Mouse (Mus musculus): ENCODE measurements at regions not wholly inside any gene's neighbourhood (a gene's known extent, or its start where the extent isn't known, plus 50 kb on each side); places are given as distances from the start of the nearest gene placed in this dataset.

GRCm38 (mm10) chr3:57918913-57919312 is 71.0 kb upstream of the Pfn2 start:
- H3K27ac ChIP-seq (ENCODE audit: insufficient read depth, low read depth, low read length, poor library complexity, severe bottlenecking), result no peak overlapping the region
- no peaks in the 10 kb centered on the region for H3K4me1 ChIP-seq (ENCODE audit: control insufficient read depth in 2 of 2, insufficient read depth in 2 of 2, low read length in 2 of 2, poor library complexity in 1 of 2)
- in situ Hi-C loops (cut with MboI; ENCODE audit: low sequenced_read_pairs in 2 of 2, unreplicated experiment in 2 of 2), result no loop called here
- H3K4me3 ChIP-seq (ENCODE audit: insufficient read depth in 1 of 2, low read depth in 1 of 2, low read length in 2 of 2, poor library complexity in 1 of 2, severe bottlenecking in 1 of 2), result no peak overlapping the region
- no peak overlapping the region for H3K9ac ChIP-seq (ENCODE audit: insufficient read depth, low read depth, low read length, poor library complexity, severe bottlenecking)
- TF ChIP-seq CHD2 (IDR thresholded peaks at IDR 0.05; ENCODE audit: low read depth, low read length) (no peak), ZNF384 (IDR thresholded peaks at IDR 0.05; ENCODE audit: low read depth, low read length) (no peak), HCFC1 (IDR thresholded peaks at IDR 0.05; ENCODE audit: borderline replicate concordance, insufficient read depth, low read length) (no peak), MAFK (IDR thresholded peaks at IDR 0.05; ENCODE audit: insufficient read depth, low read depth, low read length) (no peak), ZC3H11A (IDR thresholded peaks at IDR 0.05; ENCODE audit: borderline replicate concordance, low read depth, low read length) (no peak)
- no peak for DNase-seq (ENCODE audit: low read depth, low spot score)
- H3K9me3 ChIP-seq (ENCODE audit: control insufficient read depth, insufficient read depth, low read depth, low read length), result no peaks in the 10 kb centered on the region
- H3K36me3 ChIP-seq (ENCODE audit: control insufficient read depth, insufficient read depth, low read length, poor library complexity, severe bottlenecking), result no peaks in the 10 kb centered on the region

GRCm38 (mm10) chr3:57919390-57920089 is 71.7 kb upstream of the Pfn2 start:
- H3K9me3 ChIP-seq (ENCODE audit: control insufficient read depth, insufficient read depth, low read depth, low read length), result no peaks in the 10 kb centered on the region
- H3K27ac ChIP-seq (ENCODE audit: insufficient read depth, low read depth, low read length, poor library complexity, severe bottlenecking), result no peak overlapping the region
- no peak overlapping the region for H3K4me3 ChIP-seq (ENCODE audit: insufficient read depth in 1 of 2, low read depth in 1 of 2, low read length in 2 of 2, poor library complexity in 1 of 2, severe bottlenecking in 1 of 2)
- no peaks in the 10 kb centered on the region for H3K4me1 ChIP-seq (ENCODE audit: control insufficient read depth in 2 of 2, insufficient read depth in 2 of 2, low read length in 2 of 2, poor library complexity in 1 of 2)
- no peak for DNase-seq (ENCODE audit: low read depth, low spot score)
- H3K36me3 ChIP-seq (ENCODE audit: control insufficient read depth, insufficient read depth, low read length, poor library complexity, severe bottlenecking), result no peaks in the 10 kb centered on the region
- in situ Hi-C loops (cut with MboI; ENCODE audit: low sequenced_read_pairs in 2 of 2, unreplicated experiment in 2 of 2), result no loop called here
- TF ChIP-seq HCFC1 (IDR thresholded peaks at IDR 0.05; ENCODE audit: borderline replicate concordance, insufficient read depth, low read length) (no peak), ZC3H11A (IDR thresholded peaks at IDR 0.05; ENCODE audit: borderline replicate concordance, low read depth, low read length) (no peak), CHD2 (IDR thresholded peaks at IDR 0.05; ENCODE audit: low read depth, low read length) (no peak), MAFK (IDR thresholded peaks at IDR 0.05; ENCODE audit: insufficient read depth, low read depth, low read length) (no peak), ZNF384 (IDR thresholded peaks at IDR 0.05; ENCODE audit: low read depth, low read length) (no peak)
- no peak overlapping the region for H3K9ac ChIP-seq (ENCODE audit: insufficient read depth, low read depth, low read length, poor library complexity, severe bottlenecking)

GRCm38 (mm10) chr3:57920090-57920432 is 72.2 kb upstream of the Pfn2 start:
- no peaks in the 10 kb centered on the region for H3K4me1 ChIP-seq (ENCODE audit: control insufficient read depth in 2 of 2, insufficient read depth in 2 of 2, low read length in 2 of 2, poor library complexity in 1 of 2)
- no peak for TF ChIP-seq CHD2 (IDR thresholded peaks at IDR 0.05; ENCODE audit: low read depth, low read length)
- no peak for TF ChIP-seq HCFC1 (IDR thresholded peaks at IDR 0.05; ENCODE audit: borderline replicate concordance, insufficient read depth, low read length)
- TF ChIP-seq ZC3H11A (IDR thresholded peaks at IDR 0.05; ENCODE audit: borderline replicate concordance, low read depth, low read length), result no peak
- TF ChIP-seq ZNF384 (IDR thresholded peaks at IDR 0.05; ENCODE audit: low read depth, low read length), result no peak
- TF ChIP-seq MAFK (IDR thresholded peaks at IDR 0.05; ENCODE audit: insufficient read depth, low read depth, low read length), result no peak
- H3K4me3 ChIP-seq (ENCODE audit: insufficient read depth in 1 of 2, low read depth in 1 of 2, low read length in 2 of 2, poor library complexity in 1 of 2, severe bottlenecking in 1 of 2), result no peak overlapping the region
- no peaks in the 10 kb centered on the region for H3K9me3 ChIP-seq (ENCODE audit: control insufficient read depth, insufficient read depth, low read depth, low read length)
- H3K9ac ChIP-seq (ENCODE audit: insufficient read depth, low read depth, low read length, poor library complexity, severe bottlenecking), result no peak overlapping the region
- DNase-seq (ENCODE audit: low read depth, low spot score), result no peak
- no peaks in the 10 kb centered on the region for H3K36me3 ChIP-seq (ENCODE audit: control insufficient read depth, insufficient read depth, low read length, poor library complexity, severe bottlenecking)
- in situ Hi-C loops (cut with MboI; ENCODE audit: low sequenced_read_pairs in 2 of 2, unreplicated experiment in 2 of 2), result no loop called here
- no peak overlapping the region for H3K27ac ChIP-seq (ENCODE audit: insufficient read depth, low read depth, low read length, poor library complexity, severe bottlenecking)

- no peaks in the 10 kb centered on the region for H3K4me1 ChIP-seq (ENCODE audit: control insufficient read depth in 2 of 2, insufficient read depth in 2 of 2, low read length in 2 of 2, poor library complexity in 1 of 2)
- no peaks in the 10 kb centered on the region for H3K36me3 ChIP-seq (ENCODE audit: control insufficient read depth, insufficient read depth, low read length, poor library complexity, severe bottlenecking)
- H3K4me3 ChIP-seq (ENCODE audit: insufficient read depth in 1 of 2, low read depth in 1 of 2, low read length in 2 of 2, poor library complexity in 1 of 2, severe bottlenecking in 1 of 2), result no peak overlapping the region
- H3K9me3 ChIP-seq (ENCODE audit: control insufficient read depth, insufficient read depth, low read depth, low read length), result no peaks in the 10 kb centered on the region
- H3K9ac ChIP-seq (ENCODE audit: insufficient read depth, low read depth, low read length, poor library complexity, severe bottlenecking), result no peak overlapping the region
- TF ChIP-seq ZC3H11A (IDR thresholded peaks at IDR 0.05; ENCODE audit: borderline replicate concordance, low read depth, low read length) (no peak), HCFC1 (IDR thresholded peaks at IDR 0.05; ENCODE audit: borderline replicate concordance, insufficient read depth, low read length) (no peak), MAFK (IDR thresholded peaks at IDR 0.05; ENCODE audit: insufficient read depth, low read depth, low read length) (no peak), CHD2 (IDR thresholded peaks at IDR 0.05; ENCODE audit: low read depth, low read length) (no peak), ZNF384 (IDR thresholded peaks at IDR 0.05; ENCODE audit: low read depth, low read length) (no peak)
- no peak overlapping the region for H3K27ac ChIP-seq (ENCODE audit: insufficient read depth, low read depth, low read length, poor library complexity, severe bottlenecking)
- no peak for DNase-seq (ENCODE audit: low read depth, low spot score)
- in situ Hi-C loops (cut with MboI; ENCODE audit: low sequenced_read_pairs in 2 of 2, unreplicated experiment in 2 of 2), result no loop called here
These were observed 73.4 kb upstream of the Pfn2 start for GRCm38 (mm10) chr3:57921071-57921882.

All from ES-E14 (cell line).